Mouse (Mus musculus) kidney, adult 2 months (tissue): Measurements from ENCODE around the gene Arhgef10l. TPM values are rescaled to one million over a fixed set of nuclear protein-coding genes. Genes with fewer than 3 reads are reported as not detected.

Source experiments
- DNase-seq: peaks from one replicate; pipeline ENCODE4 v3.0.0; 2021
- H3K27ac ChIP-seq: fragments of 200-500 bp; 2 replicates; pipeline ENCODE4 v1.5.1; 2012; ENCODE audit warnings: low read depth, low read length, control low read depth, inconsistent platforms; ENCODE audit not compliant: insufficient read depth
- H3K27me3 ChIP-seq: fragments of 200-500 bp; replicated peaks from 2 replicates; pipeline ENCODE4 v1.6.1; 2012; ENCODE audit warnings: mild to moderate bottlenecking, moderate library complexity, low read length, inconsistent platforms; ENCODE audit not compliant: control insufficient read depth, insufficient read depth
- H3K36me3 ChIP-seq: fragments of 200-500 bp; 2 replicates; pipeline ENCODE4 v1.6.1; 2012; ENCODE audit warnings: mild to moderate bottlenecking, moderate library complexity, low read length, inconsistent platforms; ENCODE audit not compliant: control insufficient read depth, insufficient read depth
- H3K4me1 ChIP-seq: fragments of 200-500 bp; 2 replicates; pipeline ENCODE4 v1.6.1; 2011; ENCODE audit warnings: low read length; ENCODE audit not compliant: control insufficient read depth, insufficient read depth
- H3K4me3 ChIP-seq: fragments of 200-500 bp; 2 replicates; pipeline ENCODE4 v1.5.1; 2011; ENCODE audit warnings: mild to moderate bottlenecking, low read depth, low read length, control low read depth; ENCODE audit not compliant: insufficient read depth
- CTCF ChIP-seq: fragments of 200-500 bp; conservative IDR thresholded peaks from 2 replicates; pipeline ENCODE4 v1.5.1; 2011; ENCODE audit warnings: low read depth, mild to moderate bottlenecking, control low read depth, low read length, moderate library complexity, mixed read lengths; ENCODE audit not compliant: insufficient read depth, insufficient read length
- POLR2A ChIP-seq: fragments of 200-500 bp; IDR thresholded peaks from one replicate; pipeline ENCODE4 v1.6.1; 2011; ENCODE audit warnings: low read depth, low read length, control low read depth
- WGBS: fragments of 180-500 bp; shearing (Covaris S2); methylation state at CpG from one replicate; pipeline ENCODE4 v1.1.7; 2018; 5-methylcytosine and 5-hydroxymethylcytosine counted together
- polyA plus RNA-seq: library from polyadenylated mRNA; depleted of rRNA; stranded (reverse); fragments of >200 nt; gene quantifications from 2 replicates; pipeline ENCODE4 v1.2.3, GENCODE M21; 2012

Arhgef10l gene
- polyA plus RNA-seq, 1 experiment = 42.0 TPM

GRCm38 (mm10) chr4:140525674-140526177, 140.1 kb downstream of the Arhgef10l start:
- TF ChIP-seq CTCF = no peak
- TF ChIP-seq POLR2A = no peak
- Histone ChIP-seq H3K4me1 (no peaks in the 10 kb centered on the region), H3K27me3 (no peaks in the 10 kb centered on the region), H3K27ac (no peak overlapping the region), H3K36me3 (no peaks in the 10 kb centered on the region), H3K4me3 (no peak overlapping the region)
- 71% methylated on average over 10 of the region's 10 CpGs for WGBS
- no peak for DNase-seq

GRCm38 (mm10) chr4:140524927-140525326, 140.9 kb downstream of the Arhgef10l start:
- H3K4me1 ChIP-seq = no peaks in the 10 kb centered on the region
- no peak for TF ChIP-seq CTCF
- TF ChIP-seq POLR2A = no peak
- peak; percentile 54 for DNase-seq
- no peak overlapping the region for H3K27ac ChIP-seq
- H3K36me3 ChIP-seq = no peaks in the 10 kb centered on the region
- 46% methylated on average over 13 of the region's 13 CpGs for WGBS
- H3K4me3 ChIP-seq = no peak overlapping the region
- no peaks in the 10 kb centered on the region for H3K27me3 ChIP-seq

GRCm38 (mm10) chr4:140522873-140523272, 142.9 kb downstream of the Arhgef10l start:
- H3K27ac ChIP-seq = no peak overlapping the region
- TF ChIP-seq CTCF = no peak
- no peak for TF ChIP-seq POLR2A
- no peaks in the 10 kb centered on the region for H3K27me3 ChIP-seq
- no peaks in the 10 kb centered on the region for H3K4me1 ChIP-seq
- H3K36me3 ChIP-seq = no peaks in the 10 kb centered on the region
- H3K4me3 ChIP-seq = no peak overlapping the region
- DNase-seq = no peak
- 85% methylated on average over 4 of the region's 4 CpGs for WGBS

GRCm38 (mm10) chr4:140520719-140521118, 145.1 kb downstream of the Arhgef10l start:
- Histone ChIP-seq H3K27me3 (no peaks in the 10 kb centered on the region), H3K4me1 (no peaks in the 10 kb centered on the region), H3K36me3 (no peaks in the 10 kb centered on the region; the same call in 1 of the 2 replicates), H3K27ac (no peak overlapping the region), H3K4me3 (no peak overlapping the region)
- WGBS = 95% methylated on average over 9 of the region's 9 CpGs
- TF ChIP-seq CTCF = no peak
- no peak for TF ChIP-seq POLR2A
- DNase-seq = no peak

- H3K27me3 ChIP-seq = no peaks in the 10 kb centered on the region
- H3K27ac ChIP-seq = no peak overlapping the region
- H3K4me1 ChIP-seq = no peaks in the 10 kb centered on the region
- WGBS = 89% methylated on average over 4 of the region's 4 CpGs
- DNase-seq = no peak
- no peaks in the 10 kb centered on the region; the same call in none of the 2 replicates for H3K36me3 ChIP-seq
- H3K4me3 ChIP-seq = no peak overlapping the region
- no peak for TF ChIP-seq POLR2A
- no peak for TF ChIP-seq CTCF
Observed at GRCm38 (mm10) chr4:140513797-140514196, 152.0 kb downstream of the Arhgef10l start.

- Histone ChIP-seq H3K4me3 (no peak overlapping the region), H3K36me3 (no peaks in the 10 kb centered on the region; the same call in 1 of the 2 replicates), H3K4me1 (no peaks in the 10 kb centered on the region), H3K27ac (no peak overlapping the region), H3K27me3 (no peaks in the 10 kb centered on the region)
- peak; percentile 75 for DNase-seq
- TF ChIP-seq POLR2A (no peak), CTCF (no peak)
Observed at GRCm38 (mm10) chr4:140509856-140510255, 156.0 kb downstream of the Arhgef10l start.

- Histone ChIP-seq H3K4me3 (no peak overlapping the region), H3K27ac (no peak overlapping the region), H3K36me3 (no peaks in the 10 kb centered on the region), H3K27me3 (no peaks in the 10 kb centered on the region), H3K4me1 (no peaks in the 10 kb centered on the region)
- WGBS = 40% methylated on average over 15 of the region's 15 CpGs
- TF ChIP-seq CTCF (no peak), POLR2A (no peak)
- DNase-seq = peak; percentile 23
Observed at GRCm38 (mm10) chr4:140507172-140507714, 158.6 kb downstream of the Arhgef10l start.

GRCm38 (mm10) chr4:140505608-140506002, 160.2 kb downstream of the Arhgef10l start:
- Histone ChIP-seq H3K27me3 (no peaks in the 10 kb centered on the region), H3K4me1 (no peaks in the 10 kb centered on the region), H3K4me3 (no peak overlapping the region), H3K27ac (no peak overlapping the region), H3K36me3 (no peaks in the 10 kb centered on the region)
- 84% methylated on average over 3 of the region's 3 CpGs for WGBS
- DNase-seq = no peak
- no peak for TF ChIP-seq POLR2A
- TF ChIP-seq CTCF = no peak
